Comparison of ENCODE assay signal across 27 mouse cellular contexts in the genomic region with DNA sequence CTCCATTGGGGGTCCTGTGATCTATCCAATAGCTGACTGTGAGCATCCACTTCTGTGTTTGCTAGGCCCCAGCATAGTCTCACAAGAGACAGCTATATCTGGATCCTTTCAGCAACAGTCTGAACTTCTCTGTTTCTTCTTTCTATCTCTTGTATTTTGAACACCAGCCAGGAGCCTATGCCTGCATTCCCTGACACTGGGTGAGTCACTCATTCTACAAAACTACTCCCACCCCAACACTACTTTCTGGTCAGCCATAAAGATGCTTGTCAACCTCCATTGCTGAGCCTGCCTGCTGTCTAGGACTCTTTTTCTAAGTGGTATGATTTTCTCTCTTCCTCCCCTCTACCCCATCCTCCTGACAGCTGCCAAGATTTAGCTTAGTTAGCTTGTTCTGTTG.
"Had no signal": no experiment of that assay in that cellular context is flagged by ENCODE, and none has a peak within 500 bp of the region (broad histone marks: within the 10 kb centered on the region; RNA-seq: fewer than 3 reads in every experiment).

No protein-coding gene starts in this region.

- H3K9me3 ChIP-seq: hindbrain, embryonic 12.5 days; intestine, embryonic 15.5 days; limb, embryonic 10.5 days; limb, embryonic 12.5 days; liver, embryonic 13.5 days; liver, embryonic 15.5 days had no signal

- H3K4me1 ChIP-seq: heart, embryonic 10.5 days; hindbrain, embryonic 10.5 days; hindbrain, embryonic 12.5 days; intestine, embryonic 15.5 days; limb, embryonic 10.5 days; limb, embryonic 12.5 days; liver, embryonic 13.5 days; liver, embryonic 15.5 days had no signal

- H3K9ac ChIP-seq: hindbrain, embryonic 12.5 days; hindbrain, embryonic 14.5 days; intestine, embryonic 15.5 days; limb, embryonic 12.5 days; liver, embryonic 13.5 days; liver, embryonic 15.5 days had no signal

- DNase-seq: gastrocnemius, adult 2 months; gastrocnemius, postnatal 10 days; gastrocnemius, postnatal 25 days; heart, adult 2 months; heart, postnatal 10 days; heart, postnatal 4 days; kidney, adult 18-20 months; kidney, adult 8-10 months; kidney, postnatal 10 days; kidney, postnatal 25 days; kidney, postnatal 4 days; liver; liver, embryonic 13.5 days had no signal

- H3K27ac ChIP-seq: gastrocnemius, adult 2 months; heart, adult 2 months; heart, embryonic 10.5 days; hindbrain, embryonic 10.5 days; hindbrain, embryonic 12.5 days; hindbrain, embryonic 14.5 days; intestine, embryonic 15.5 days; layer of hippocampus, adult 2 months; left cerebral cortex, adult 2 months; limb, embryonic 10.5 days; limb, embryonic 12.5 days; liver, embryonic 13.5 days; liver, embryonic 15.5 days had no signal

- H3K36me3 ChIP-seq: heart, embryonic 10.5 days; hindbrain, embryonic 10.5 days; hindbrain, embryonic 12.5 days; intestine, embryonic 15.5 days; limb, embryonic 10.5 days; limb, embryonic 12.5 days; liver, embryonic 13.5 days; liver, embryonic 15.5 days had no signal

- ATAC-seq: hindbrain, embryonic 16.5 days; inflammation-experienced regulatory T-cells, adult 6 months; intestine, embryonic 15.5 days; intestine, postnatal 0 days had no signal

- H3K27me3 ChIP-seq: hindbrain, embryonic 12.5 days; intestine, embryonic 15.5 days; limb, embryonic 12.5 days; liver, embryonic 13.5 days; liver, embryonic 15.5 days had no signal

- H3K4me2 ChIP-seq: hindbrain, embryonic 12.5 days; hindbrain, embryonic 14.5 days; intestine, embryonic 15.5 days; limb, embryonic 12.5 days; liver, embryonic 11.5 days; liver, embryonic 13.5 days; liver, embryonic 15.5 days had no signal

- H3K4me3 ChIP-seq: gastrocnemius, adult 2 months; heart, adult 2 months; heart, embryonic 10.5 days; hindbrain, embryonic 10.5 days; hindbrain, embryonic 12.5 days; intestine, embryonic 15.5 days; layer of hippocampus, adult 2 months; left cerebral cortex, adult 2 months; limb, embryonic 10.5 days; limb, embryonic 12.5 days; liver, embryonic 13.5 days; liver, embryonic 15.5 days had no signal
